Mouse (Mus musculus): Measurements from ENCODE around the gene Flna. TPM values are rescaled to one million over a fixed set of nuclear protein-coding genes. Genes with fewer than 3 reads are reported as not detected.

Flna gene
- polyA plus RNA-seq (2015; fragmentation: Nextera tagmentation; extraction: Ambion mirVana), result 171 and 179 TPM in 2 replicates

- Histone ChIP-seq H3K27me3 (replicated peaks; ENCODE audit: insufficient read depth, low read length) (no peaks in the 10 kb centered on the region), H3K9ac (replicated peaks; ENCODE audit: low read depth) (no peak within 1 kb of the TSS; the same call in 1 of the 2 replicates), H3K4me3 (ENCODE audit: low read depth, low read length) (peak within 1 kb of the TSS; percentile 32), H3K4me2 (replicated peaks; ENCODE audit: low read depth, low read length) (peak within 1 kb of the TSS; percentile 53), H3K9me3 (ENCODE audit: low read length) (no peaks in the 10 kb centered on the region), H3K4me1 (ENCODE audit: insufficient read depth, low read depth, low read length) (no peaks in the 10 kb centered on the region), H3K27ac (ENCODE audit: low read length) (peak within 1 kb of the TSS; percentile 70), H3K36me3 (ENCODE audit: insufficient read depth, low read length) (no peaks in the 10 kb centered on the region)
- ATAC-seq (0 out of 2 replicates have a peak, but pooled peaks have one; percentile 1), DNase-seq (ENCODE audit: low spot score) (peak; percentile 69)
- TF ChIP-seq EP300 (IDR thresholded peaks at IDR 0.05), result no peak
- TF ChIP-seq CTCF (IDR thresholded peaks at IDR 0.05), result peak; percentile 65
- 12% methylated on average over 32 of the region's 38 CpGs for WGBS
Measured at GRCm38 (mm10) chrX:74249615-74250014, at the start of gene Flna. Gene Flna, minus strand, starts transcription at chrX:74249820.

GRCm38 (mm10) chrX:74298348-74298747 lies 48.7 kb upstream of the Flna start:
- ATAC-seq (no peak), DNase-seq (ENCODE audit: low spot score) (no peak)
- TF ChIP-seq CTCF (IDR thresholded peaks at IDR 0.05) (no peak), EP300 (IDR thresholded peaks at IDR 0.05) (no peak)
- no peaks in the 10 kb centered on the region for H3K27me3 ChIP-seq (replicated peaks; ENCODE audit: insufficient read depth, low read length)
- H3K4me1 ChIP-seq (ENCODE audit: insufficient read depth, low read depth, low read length), result no peaks in the 10 kb centered on the region
- no peak overlapping the region for H3K4me2 ChIP-seq (replicated peaks; ENCODE audit: low read depth, low read length)
- no peak overlapping the region for H3K9ac ChIP-seq (replicated peaks; ENCODE audit: low read depth)
- WGBS, result 82% methylated on average over 1 of the region's 1 CpGs
- H3K36me3 ChIP-seq (ENCODE audit: insufficient read depth, low read length), result no peaks in the 10 kb centered on the region
- H3K9me3 ChIP-seq (ENCODE audit: low read length), result no peaks in the 10 kb centered on the region
- H3K4me3 ChIP-seq (ENCODE audit: low read depth, low read length), result no peak overlapping the region
- no peak overlapping the region for H3K27ac ChIP-seq (ENCODE audit: low read length)

- peak within 1 kb of the TSS; percentile 54 for H3K4me3 ChIP-seq (ENCODE audit: low read depth, low read length)
- H3K27ac ChIP-seq (ENCODE audit: low read length), result peak within 1 kb of the TSS; percentile 77
- TF ChIP-seq EP300 (IDR thresholded peaks at IDR 0.05) (no peak), CTCF (IDR thresholded peaks at IDR 0.05) (no peak)
- peak; percentile 96 for DNase-seq (ENCODE audit: low spot score)
- H3K4me1 ChIP-seq (ENCODE audit: insufficient read depth, low read depth, low read length), result no peaks in the 10 kb centered on the region
- peak within 1 kb of the TSS; percentile 62; the same call in 1 of the 2 replicates for H3K9ac ChIP-seq (replicated peaks; ENCODE audit: low read depth)
- H3K4me2 ChIP-seq (replicated peaks; ENCODE audit: low read depth, low read length), result peak within 1 kb of the TSS; percentile 54
- no peaks in the 10 kb centered on the region for H3K27me3 ChIP-seq (replicated peaks; ENCODE audit: insufficient read depth, low read length)
- H3K9me3 ChIP-seq (ENCODE audit: low read length), result no peaks in the 10 kb centered on the region
- 11% methylated on average over 34 of the region's 37 CpGs for WGBS
- no peaks in the 10 kb centered on the region for H3K36me3 ChIP-seq (ENCODE audit: insufficient read depth, low read length)
- peak; percentile 99 for ATAC-seq
Measured at GRCm38 (mm10) chrX:74296538-74297448, 47.2 kb upstream of the Flna start, which contains the start of gene Atp6ap1. Gene Atp6ap1, plus strand, starts transcription at chrX:74297097.

GRCm38 (mm10) chrX:74293431-74293830 lies 43.8 kb upstream of the Flna start:
- Histone ChIP-seq H3K9ac (replicated peaks; ENCODE audit: low read depth) (no peak overlapping the region), H3K36me3 (ENCODE audit: insufficient read depth, low read length) (no peaks in the 10 kb centered on the region), H3K9me3 (ENCODE audit: low read length) (no peaks in the 10 kb centered on the region), H3K4me1 (ENCODE audit: insufficient read depth, low read depth, low read length) (no peaks in the 10 kb centered on the region), H3K27me3 (replicated peaks; ENCODE audit: insufficient read depth, low read length) (no peaks in the 10 kb centered on the region), H3K4me3 (ENCODE audit: low read depth, low read length) (no peak overlapping the region), H3K4me2 (replicated peaks; ENCODE audit: low read depth, low read length) (no peak overlapping the region), H3K27ac (ENCODE audit: low read length) (no peak overlapping the region)
- DNase-seq (ENCODE audit: low spot score) (no peak), ATAC-seq (no peak)
- TF ChIP-seq EP300 (IDR thresholded peaks at IDR 0.05) (no peak), CTCF (IDR thresholded peaks at IDR 0.05) (no peak)
- WGBS, result 64% methylated on average over 4 of the region's 4 CpGs

- no peak; the same call in 1 of the 2 replicates for ATAC-seq
- WGBS, result 45% methylated on average over 5 of the region's 5 CpGs
- H3K9me3 ChIP-seq (ENCODE audit: low read length), result no peaks in the 10 kb centered on the region
Measured at GRCm38 (mm10) chrX:74283092-74283437, 33.4 kb upstream of the Flna start.

GRCm38 (mm10) chrX:74282395-74283091 lies 32.9 kb upstream of the Flna start:
- Histone ChIP-seq H3K4me2 (replicated peaks; ENCODE audit: low read depth, low read length) (peak overlapping the region; percentile 59), H3K9ac (replicated peaks; ENCODE audit: low read depth) (peak overlapping the region; percentile 44), H3K36me3 (ENCODE audit: insufficient read depth, low read length) (no peaks in the 10 kb centered on the region), H3K9me3 (ENCODE audit: low read length) (no peaks in the 10 kb centered on the region), H3K4me3 (ENCODE audit: low read depth, low read length) (peak overlapping the region; percentile 42), H3K27me3 (replicated peaks; ENCODE audit: insufficient read depth, low read length) (no peaks in the 10 kb centered on the region), H3K4me1 (ENCODE audit: insufficient read depth, low read depth, low read length) (no peaks in the 10 kb centered on the region; the same call in 1 of the 2 replicates), H3K27ac (ENCODE audit: low read length) (peak overlapping the region; percentile 86)
- WGBS, result 16% methylated on average over 38 of the region's 39 CpGs
- peak; percentile 92 for DNase-seq (ENCODE audit: low spot score)
- peak; percentile 75 for ATAC-seq
- TF ChIP-seq EP300 (IDR thresholded peaks at IDR 0.05), result no peak
- no peak for TF ChIP-seq CTCF (IDR thresholded peaks at IDR 0.05)

More at GRCm38 (mm10) chrX:74283092-74283437, 33.4 kb upstream of the Flna start:
- peak overlapping the region; percentile 42 for H3K4me3 ChIP-seq (ENCODE audit: low read depth, low read length)
- DNase-seq (ENCODE audit: low spot score), result no peak
- H3K27me3 ChIP-seq (replicated peaks; ENCODE audit: insufficient read depth, low read length), result no peaks in the 10 kb centered on the region
- no peak for TF ChIP-seq CTCF (IDR thresholded peaks at IDR 0.05)
- TF ChIP-seq EP300 (IDR thresholded peaks at IDR 0.05), result no peak
- peak overlapping the region; percentile 44 for H3K9ac ChIP-seq (replicated peaks; ENCODE audit: low read depth)
- no peaks in the 10 kb centered on the region; the same call in 1 of the 2 replicates for H3K4me1 ChIP-seq (ENCODE audit: insufficient read depth, low read depth, low read length)
- peak overlapping the region; percentile 86 for H3K27ac ChIP-seq (ENCODE audit: low read length)
- no peaks in the 10 kb centered on the region for H3K36me3 ChIP-seq (ENCODE audit: insufficient read depth, low read length)
- H3K4me2 ChIP-seq (replicated peaks; ENCODE audit: low read depth, low read length), result peak overlapping the region; percentile 59
